In the genomic region with DNA sequence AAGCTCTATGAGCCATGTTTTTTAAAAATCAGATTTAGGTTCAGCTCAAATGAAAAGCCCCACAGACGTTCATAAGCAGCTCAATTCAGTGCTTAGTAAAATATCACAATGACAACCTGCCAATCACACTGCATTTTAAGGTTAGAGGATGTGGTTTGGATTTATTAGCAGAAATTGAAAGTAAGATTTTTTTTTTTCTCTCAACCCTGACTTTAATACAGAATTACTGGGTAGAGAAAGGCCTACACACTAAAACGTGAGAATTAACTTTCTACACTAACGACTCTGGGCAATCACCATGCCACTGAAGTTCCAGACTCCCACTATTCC, we compare ENCODE assay signal across 8 mouse cellular contexts. TPM values are rescaled to one million over a fixed set of nuclear protein-coding genes. Genes with fewer than 3 reads are reported as not detected.
DNase-seq lines count a peak whose midpoint lies in the region; ATAC-seq and TF ChIP-seq lines count a peak whose summit lies in the region.

No protein-coding gene starts in this region.

- no peaks in the 10 kb centered on the region for H3K27me3 ChIP-seq in heart, embryonic 14.5 days (ENCODE audit: control insufficient read depth, insufficient read depth, low read length)
- H3K27me3 ChIP-seq in hindbrain, embryonic 12.5 days: no peaks in the 10 kb centered on the region
- H3K27me3 ChIP-seq in midbrain, embryonic 12.5 days: no peaks in the 10 kb centered on the region

- DNase-seq in heart, postnatal 10 days: no peak
- DNase-seq in ES-E14 (ENCODE audit: low read depth, low spot score): no peak
- no peak for DNase-seq in ovary, adult 18-20 months (ENCODE audit: low spot score)
- no peak for DNase-seq in thymus, postnatal 10 days (ENCODE audit: low spot score in 2 of 2)
- no peak for DNase-seq in gastrocnemius, postnatal 4 days (ENCODE audit: low spot score in 2 of 2)

- intact Hi-C loops in heart, postnatal 10 days (cut with DNase I): loop anchor here (5.0 kb wide), 2 partner anchors 51 to 166 kb away; no protein-coding TSS in a partner anchor

- peak overlapping the region; percentile 77 for H3K9ac ChIP-seq in heart, embryonic 14.5 days (ENCODE audit: low read length)
- H3K9ac ChIP-seq in ES-E14 (ENCODE audit: insufficient read depth, low read depth, low read length, poor library complexity, severe bottlenecking): peak overlapping the region; percentile 74; the same call in 1 of the 2 replicates
- peak overlapping the region; percentile 98 for H3K9ac ChIP-seq in hindbrain, embryonic 12.5 days
- H3K9ac ChIP-seq in midbrain, embryonic 12.5 days (replicated peaks): peak overlapping the region; percentile 99

- H3K4me2 ChIP-seq in heart, embryonic 14.5 days (ENCODE audit: low read length): peak overlapping the region; percentile 84
- peak overlapping the region; percentile 67 for H3K4me2 ChIP-seq in hindbrain, embryonic 12.5 days (replicated peaks)
- peak overlapping the region; percentile 61 for H3K4me2 ChIP-seq in midbrain, embryonic 12.5 days (replicated peaks)

- H3K4me3 ChIP-seq in heart, embryonic 14.5 days (ENCODE audit: control insufficient read depth in 1 of 2, insufficient read depth in 1 of 2, low read depth in 1 of 2, low read length in 2 of 2): peak overlapping the region; percentile 65 to 95
- H3K4me3 ChIP-seq in ES-E14 (ENCODE audit: insufficient read depth in 1 of 2, low read depth in 1 of 2, low read length in 2 of 2, poor library complexity in 1 of 2, severe bottlenecking in 1 of 2): peak overlapping the region in 1 of 2 experiments; percentile 83; a peak in 2 of 4 replicates
- peak overlapping the region; percentile 100 for H3K4me3 ChIP-seq in hindbrain, embryonic 12.5 days
- peak overlapping the region; percentile 100 for H3K4me3 ChIP-seq in midbrain, embryonic 12.5 days

- no peaks in the 10 kb centered on the region for H3K9me3 ChIP-seq in heart, embryonic 14.5 days (ENCODE audit: control insufficient read depth, low read length)
- H3K9me3 ChIP-seq in ES-E14 (ENCODE audit: control insufficient read depth, insufficient read depth, low read depth, low read length): no peaks in the 10 kb centered on the region
- H3K9me3 ChIP-seq in hindbrain, embryonic 12.5 days (replicated peaks): no peaks in the 10 kb centered on the region
- H3K9me3 ChIP-seq in midbrain, embryonic 12.5 days: no peaks in the 10 kb centered on the region

- H3K36me3 ChIP-seq in heart, embryonic 14.5 days (ENCODE audit: control insufficient read depth, insufficient read depth, low read length): no peaks in the 10 kb centered on the region
- no peaks in the 10 kb centered on the region for H3K36me3 ChIP-seq in ES-E14 (ENCODE audit: control insufficient read depth, insufficient read depth, low read length, poor library complexity, severe bottlenecking)
- no peaks in the 10 kb centered on the region for H3K36me3 ChIP-seq in hindbrain, embryonic 12.5 days
- H3K36me3 ChIP-seq in midbrain, embryonic 12.5 days: no peaks in the 10 kb centered on the region

- no peak for ATAC-seq in heart, embryonic 14.5 days (ENCODE audit: insufficient number of reproducible peaks, insufficient read depth, low FRiP score, low read depth)
- ATAC-seq in hindbrain, embryonic 12.5 days (ENCODE audit: low FRiP score): no peak
- no peak for ATAC-seq in midbrain, embryonic 12.5 days (ENCODE audit: low FRiP score, low read depth)

- H3K4me1 ChIP-seq in heart, embryonic 14.5 days (ENCODE audit: control insufficient read depth in 2 of 2, insufficient read depth in 2 of 2, low read length in 2 of 2): peaks cover 3 to 28% of the 10 kb centered on the region in 2 experiments
- peaks cover 0 to 4% of the 10 kb centered on the region in 2 experiments; a peak in 1 of 4 replicates for H3K4me1 ChIP-seq in ES-E14 (ENCODE audit: control insufficient read depth in 2 of 2, insufficient read depth in 2 of 2, low read length in 2 of 2, poor library complexity in 1 of 2)
- peaks cover 34% of the 10 kb centered on the region for H3K4me1 ChIP-seq in hindbrain, embryonic 12.5 days
- H3K4me1 ChIP-seq in midbrain, embryonic 12.5 days: peaks cover 42% of the 10 kb centered on the region

- 63% methylated on average over 3 of the region's 3 CpGs for WGBS in heart, embryonic 14.5 days
- 31% methylated on average over 3 of the region's 3 CpGs for WGBS in hindbrain, embryonic 12.5 days
- 27% methylated on average over 3 of the region's 3 CpGs for WGBS in midbrain, embryonic 12.5 days

- in situ Hi-C loops in ES-E14 (cut with MboI; ENCODE audit: low sequenced_read_pairs in 2 of 2, unreplicated experiment in 2 of 2): no loop called here

- H3K27ac ChIP-seq in heart, embryonic 14.5 days (replicated peaks in 1 of 2; ENCODE audit: control insufficient read depth in 1 of 2, insufficient read depth in 1 of 2, low read depth in 2 of 2, low read length in 2 of 2): peak overlapping the region; percentile 87 to 89; a peak in 3 of 4 replicates
- no peak overlapping the region for H3K27ac ChIP-seq in ES-E14 (ENCODE audit: insufficient read depth, low read depth, low read length, poor library complexity, severe bottlenecking)
- peak overlapping the region; percentile 99 for H3K27ac ChIP-seq in hindbrain, embryonic 12.5 days
- H3K27ac ChIP-seq in midbrain, embryonic 12.5 days (replicated peaks): peak overlapping the region; percentile 99

TF ChIP-seq in ES-E14, 5 proteins besides CTCF, POLR2A, EP300 and RAD21:
- TF ChIP-seq HCFC1 (IDR thresholded peaks at IDR 0.05; ENCODE audit: borderline replicate concordance, insufficient read depth, low read length): no peak
- no peak for TF ChIP-seq CHD2 (IDR thresholded peaks at IDR 0.05; ENCODE audit: low read depth, low read length)
- no peak for TF ChIP-seq ZNF384 (IDR thresholded peaks at IDR 0.05; ENCODE audit: low read depth, low read length)
- no peak for TF ChIP-seq MAFK (IDR thresholded peaks at IDR 0.05; ENCODE audit: insufficient read depth, low read depth, low read length)
- no peak for TF ChIP-seq ZC3H11A (IDR thresholded peaks at IDR 0.05; ENCODE audit: borderline replicate concordance, low read depth, low read length)
TF ChIP-seq in ES-E14: peak in this region for 0.

RNA-seq across cellular contexts. Expression of gene Kif1b, which starts 1.0 kb away (rescaled TPM):
- polyA plus RNA-seq in heart, embryonic 14.5 days (2014; fragmentation: Nextera tagmentation; extraction: Ambion mirVana): 47.1 and 51.9 TPM in 2 replicates
- 100 to 1,000 TPM; 146 to 164 TPM for total RNA-seq in heart, postnatal 10 days (2021)
- 27.1 and 28.7 TPM in 2 replicates for total RNA-seq in ES-E14 (2012; rRNA removed)
- polyA plus RNA-seq in hindbrain, embryonic 12.5 days (2016; fragmentation: Nextera tagmentation; extraction: Ambion mirVana): 139 and 140 TPM in 2 replicates
- polyA plus RNA-seq in midbrain, embryonic 12.5 days (2016; fragmentation: Nextera tagmentation; extraction: Ambion mirVana): 141 and 144 TPM in 2 replicates
- 100 to 1,000 TPM; 266 to 283 TPM for total RNA-seq in gastrocnemius, postnatal 4 days (2021)
